8 mouse cellular contexts compared by ENCODE assay signal in the genomic region with DNA sequence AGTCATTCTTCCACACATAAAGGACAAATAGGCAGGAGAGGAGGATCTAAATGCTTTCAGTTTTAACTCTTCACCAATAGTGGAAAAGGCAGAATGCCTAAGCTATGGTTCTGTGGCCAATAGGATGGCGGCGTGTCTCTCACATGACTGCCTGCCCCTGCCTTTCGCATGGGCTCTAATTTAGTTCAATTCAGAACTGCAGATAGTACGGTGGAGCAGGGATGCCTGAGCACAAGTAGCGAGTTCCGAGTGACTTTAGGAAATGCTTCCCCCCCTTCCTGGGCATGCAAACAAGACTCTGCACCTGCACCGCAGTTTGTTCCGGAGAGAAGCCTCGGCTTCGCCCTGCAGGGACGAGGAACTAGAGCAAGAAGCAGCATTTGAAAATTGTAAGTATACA.
DNase-seq lines count a peak whose midpoint lies in the region; ATAC-seq lines count a peak whose summit lies in the region.

No protein-coding gene starts in this region.

- peak overlapping the region; percentile 97 for H3K27ac ChIP-seq in forebrain, embryonic 14.5 days (ENCODE audit: low read depth, low read length)
- H3K27ac ChIP-seq in liver, embryonic 15.5 days (replicated peaks) = peak overlapping the region; percentile 75
- H3K27ac ChIP-seq in neural tube, embryonic 11.5 days (ENCODE audit: low read depth, low read length) = peak overlapping the region; percentile 91
- H3K27ac ChIP-seq in stomach, embryonic 16.5 days (ENCODE audit: low read length) = peak overlapping the region; percentile 92

- H3K36me3 ChIP-seq in forebrain, embryonic 14.5 days (ENCODE audit: control insufficient read depth, insufficient read depth, low read length) = no peaks in the 10 kb centered on the region
- H3K36me3 ChIP-seq in liver, embryonic 15.5 days (replicated peaks) = no peaks in the 10 kb centered on the region
- H3K36me3 ChIP-seq in neural tube, embryonic 11.5 days (ENCODE audit: control insufficient read depth, insufficient read depth, low read length) = no peaks in the 10 kb centered on the region
- H3K36me3 ChIP-seq in stomach, embryonic 16.5 days (ENCODE audit: control insufficient read depth, insufficient read depth, low read length) = no peaks in the 10 kb centered on the region

- no peaks in the 10 kb centered on the region for H3K27me3 ChIP-seq in forebrain, embryonic 14.5 days (replicated peaks; ENCODE audit: control insufficient read depth, insufficient read depth, low read length)
- no peaks in the 10 kb centered on the region for H3K27me3 ChIP-seq in liver, embryonic 15.5 days
- H3K27me3 ChIP-seq in neural tube, embryonic 11.5 days (ENCODE audit: control insufficient read depth, insufficient read depth, low read length) = no peaks in the 10 kb centered on the region
- no peaks in the 10 kb centered on the region for H3K27me3 ChIP-seq in stomach, embryonic 16.5 days (ENCODE audit: control insufficient read depth, insufficient read depth, low read length)

- H3K9ac ChIP-seq in forebrain, embryonic 14.5 days (ENCODE audit: low read length) = peak overlapping the region; percentile 94
- H3K9ac ChIP-seq in liver, embryonic 15.5 days = peak overlapping the region; percentile 39
- peak overlapping the region; percentile 96 for H3K9ac ChIP-seq in neural tube, embryonic 11.5 days (ENCODE audit: low read length)
- peak overlapping the region; percentile 80 for H3K9ac ChIP-seq in stomach, embryonic 16.5 days (ENCODE audit: low read length)

- peak overlapping the region; percentile 65 for H3K4me3 ChIP-seq in forebrain, embryonic 14.5 days (ENCODE audit: low read depth, low read length)
- peak overlapping the region; percentile 58 for H3K4me3 ChIP-seq in liver, embryonic 15.5 days (replicated peaks)
- H3K4me3 ChIP-seq in neural tube, embryonic 11.5 days (ENCODE audit: low read depth, low read length) = peak overlapping the region; percentile 83
- H3K4me3 ChIP-seq in stomach, embryonic 16.5 days (replicated peaks; ENCODE audit: low read length) = peak overlapping the region; percentile 63

- ATAC-seq in forebrain, embryonic 14.5 days = peak; percentile 94
- ATAC-seq in liver, embryonic 15.5 days (ENCODE audit: insufficient read depth) = peak; percentile 91
- peak; percentile 94 for ATAC-seq in neural tube, embryonic 11.5 days (ENCODE audit: insufficient read depth, low FRiP score, low TSS enrichment)
- peak; percentile 98 for ATAC-seq in stomach, embryonic 16.5 days (ENCODE audit: insufficient read depth, low FRiP score)

- H3K4me2 ChIP-seq in forebrain, embryonic 14.5 days (ENCODE audit: low read length) = peak overlapping the region; percentile 66
- peak overlapping the region; percentile 66 for H3K4me2 ChIP-seq in liver, embryonic 15.5 days
- peak overlapping the region; percentile 47 for H3K4me2 ChIP-seq in neural tube, embryonic 11.5 days (ENCODE audit: low read depth)
- H3K4me2 ChIP-seq in stomach, embryonic 16.5 days (ENCODE audit: low read depth, low read length) = peak overlapping the region; percentile 68

- WGBS in forebrain, embryonic 14.5 days = under 1% methylated on average over 11 of the region's 11 CpGs
- WGBS in liver, embryonic 15.5 days (ENCODE audit: insufficient replicate concordance) = 3% methylated on average over 11 of the region's 11 CpGs
- WGBS in neural tube, embryonic 11.5 days = under 1% methylated on average over 11 of the region's 11 CpGs
- 0% methylated on average over 11 of the region's 11 CpGs for WGBS in stomach, embryonic 16.5 days

- peaks cover 15% of the 10 kb centered on the region for H3K4me1 ChIP-seq in forebrain, embryonic 14.5 days (ENCODE audit: control insufficient read depth, insufficient read depth, low read length)
- peaks cover 18% of the 10 kb centered on the region for H3K4me1 ChIP-seq in liver, embryonic 15.5 days (replicated peaks)
- H3K4me1 ChIP-seq in neural tube, embryonic 11.5 days (ENCODE audit: control insufficient read depth, insufficient read depth, low read length) = peaks cover 3% of the 10 kb centered on the region; the same call in 1 of the 2 replicates
- H3K4me1 ChIP-seq in stomach, embryonic 16.5 days (ENCODE audit: control insufficient read depth, insufficient read depth, low read length) = peaks cover 12% of the 10 kb centered on the region

- peak; percentile 42 for DNase-seq in ES-CJ7 (ENCODE audit: low read depth, low spot score)
- DNase-seq in cerebellum, adult 11-12 months = peak; percentile 90
- DNase-seq in forebrain, embryonic 14.5 days (ENCODE audit: low spot score) = peak; percentile 98
- DNase-seq in heart, postnatal 10 days = peak; percentile 89 to 91
- peak; percentile 84 to 91 for DNase-seq in kidney, postnatal 4 days
- DNase-seq in neural tube, embryonic 11.5 days (ENCODE audit: low spot score) = peak; percentile 86

- no peaks in the 10 kb centered on the region for H3K9me3 ChIP-seq in forebrain, embryonic 14.5 days (replicated peaks; ENCODE audit: control insufficient read depth, low read length)
- no peaks in the 10 kb centered on the region for H3K9me3 ChIP-seq in liver, embryonic 15.5 days (replicated peaks)
- H3K9me3 ChIP-seq in neural tube, embryonic 11.5 days (ENCODE audit: control insufficient read depth, low read length) = no peaks in the 10 kb centered on the region
- H3K9me3 ChIP-seq in stomach, embryonic 16.5 days (replicated peaks; ENCODE audit: control insufficient read depth, low read length) = no peaks in the 10 kb centered on the region

- intact Hi-C loops in heart, postnatal 10 days (cut with DNase I) = loop anchor here (10.0 kb wide), 2 partner anchors 304 to 564 kb away; no protein-coding TSS in a partner anchor

Comparison
In these comparisons a context has a peak if more than half of its experiments do, and no peak if none do; other contexts are left out.
1. Peak in every context shown above with its lines: DNase-seq, ATAC-seq, H3K4me3 ChIP-seq and H3K27ac ChIP-seq.
2. DNase-seq: peak in every context shown above with its lines; median percentile 98 in forebrain, embryonic 14.5 days; 90 in cerebellum, adult 11-12 months; 90 in heart, postnatal 10 days; 88 in kidney, postnatal 4 days; 86 in neural tube, embryonic 11.5 days; 42 in ES-CJ7.
3. H3K9ac ChIP-seq: peak in every context shown above with its lines; median percentile 96 in neural tube, embryonic 11.5 days; 94 in forebrain, embryonic 14.5 days; 80 in stomach, embryonic 16.5 days; 39 in liver, embryonic 15.5 days.